Mouse (Mus musculus): ENCODE measurements at regions not wholly inside any gene's neighbourhood (a gene's known extent, or its start where the extent isn't known, plus 50 kb on each side); places are given as distances from the start of the nearest gene placed in this dataset.

DNA sequence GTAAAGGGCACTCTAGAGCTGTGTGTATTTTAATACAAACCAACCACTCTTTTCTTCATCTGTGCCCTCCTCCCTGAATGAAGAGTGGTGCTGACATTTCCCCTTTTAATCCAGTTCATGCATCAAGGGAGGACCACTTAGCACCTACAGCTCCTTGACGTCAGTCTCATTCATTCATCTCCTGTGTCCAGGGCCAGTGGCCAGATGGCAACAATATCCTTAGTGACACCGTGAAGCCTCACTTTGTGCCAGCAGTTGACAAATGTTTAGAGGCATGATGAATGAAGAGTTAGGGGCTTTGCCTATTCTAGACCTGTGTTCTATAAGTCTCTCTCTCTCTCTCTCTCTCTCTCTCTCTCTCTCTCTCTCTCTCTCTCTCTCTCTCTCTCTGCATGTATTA lies 1441.1 kb upstream of the Gm6569 start:
- TF ChIP-seq EP300 (IDR thresholded peaks at IDR 0.05; ENCODE audit: low read length) (no peak), JUND (conservative IDR thresholded peaks at IDR 0.05; ENCODE audit: low read depth, low read length) (no peak), CTCF (conservative IDR thresholded peaks at IDR 0.05 in 1 of 2, IDR thresholded peaks at IDR 0.05 in 1 of 2; ENCODE audit: low read depth in 2 of 2, low read length in 2 of 2) (no peak), MAFK (IDR thresholded peaks at IDR 0.05; ENCODE audit: insufficient replicate concordance, low read length) (no peak), POLR2AphosphoS2 (IDR thresholded peaks at IDR 0.05; ENCODE audit: low read depth, low read length) (no peak)
